Mouse (Mus musculus) 3134 (cell line): Measurements from ENCODE around the gene Prkd2.

Source experiments
- DNase-seq: peaks from one replicate; pipeline ENCODE4 v3.0.0-alpha.2; 2011; ENCODE audit warnings: low spot score; ENCODE audit not compliant: insufficient read length; ENCODE audit errors: extremely low read depth

The Prkd2 gene

DNA sequence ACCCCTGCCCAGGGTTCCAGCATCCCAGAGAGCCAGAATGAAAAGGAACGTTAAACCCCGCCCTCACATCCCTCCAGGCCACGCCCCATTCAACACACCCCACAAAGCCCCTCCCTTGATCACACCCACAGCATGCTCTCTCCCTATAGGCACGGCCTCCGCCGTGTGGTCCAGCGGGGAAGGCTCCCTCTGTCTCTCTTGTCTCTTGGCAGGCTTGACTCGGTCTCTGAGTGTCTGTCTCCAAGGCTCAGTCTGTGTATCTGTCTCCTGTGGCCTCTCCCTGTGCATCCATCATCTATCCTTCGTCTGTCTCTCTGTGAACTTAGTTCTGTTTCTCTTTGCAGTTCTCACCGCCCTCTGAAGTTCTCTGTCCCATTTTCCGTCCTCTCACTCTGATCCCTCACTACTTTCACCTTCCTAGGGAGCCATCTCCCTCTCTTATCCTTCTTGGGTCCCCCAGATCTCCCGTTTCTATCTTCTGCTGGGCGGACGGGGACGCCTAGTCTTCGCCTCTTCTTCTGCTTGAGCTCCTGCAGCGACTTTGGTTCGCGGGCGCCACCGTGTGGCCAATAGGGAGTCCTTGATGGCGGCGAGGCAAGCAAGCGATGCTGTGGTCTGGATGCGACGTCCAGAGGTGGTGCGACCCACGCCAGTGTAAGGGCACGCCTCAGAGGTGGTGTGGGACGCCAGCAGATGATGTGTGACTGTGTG lies 49.1 kb downstream of the Prkd2 start, which contains the start of gene Gng8:
TSS of gene Gng8 (plus strand) at position 146 of the 711 bp plus-strand sequence.
- peak; percentile 71 for DNase-seq

DNA sequence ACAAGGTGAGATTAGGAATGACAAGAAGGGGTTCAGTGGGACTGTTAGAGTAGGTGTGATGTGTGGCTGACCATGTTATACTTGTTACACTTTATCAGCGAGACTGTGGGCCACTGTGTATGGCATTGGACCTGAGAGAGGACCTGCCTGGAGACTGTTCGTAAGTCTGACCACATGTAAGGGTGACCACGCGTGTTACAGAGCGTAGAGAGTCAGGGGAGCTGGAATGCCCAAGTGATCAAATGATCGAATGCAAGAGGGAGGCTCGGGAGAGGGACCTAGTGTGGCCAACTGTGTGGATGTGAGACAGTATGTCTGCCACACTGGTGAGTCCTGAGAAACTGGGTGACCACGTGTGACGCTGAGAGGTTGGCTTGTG lies 49.6 kb downstream of the Prkd2 start:
- no peak for DNase-seq

DNA sequence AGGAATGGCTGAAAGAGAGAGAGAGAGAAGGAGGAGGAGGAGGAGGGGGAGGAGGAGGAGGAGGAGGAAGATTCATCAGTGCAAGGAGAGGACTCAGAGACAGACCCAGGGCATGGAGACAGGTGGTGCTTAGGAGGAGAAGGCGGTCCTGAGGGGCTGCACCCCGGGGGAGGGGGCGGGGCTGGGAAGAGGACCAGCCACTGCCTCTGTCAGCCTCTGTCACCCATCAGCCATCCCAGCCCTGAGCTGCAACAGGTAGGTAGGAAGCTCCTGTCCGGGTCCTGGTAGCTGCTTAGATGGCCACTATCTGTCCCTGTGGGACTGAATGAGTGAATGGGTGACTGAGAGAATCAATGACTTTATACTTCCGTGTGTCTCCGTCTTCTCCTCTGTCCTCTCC lies 50.9 kb downstream of the Prkd2 start:
- no peak for DNase-seq

DNA sequence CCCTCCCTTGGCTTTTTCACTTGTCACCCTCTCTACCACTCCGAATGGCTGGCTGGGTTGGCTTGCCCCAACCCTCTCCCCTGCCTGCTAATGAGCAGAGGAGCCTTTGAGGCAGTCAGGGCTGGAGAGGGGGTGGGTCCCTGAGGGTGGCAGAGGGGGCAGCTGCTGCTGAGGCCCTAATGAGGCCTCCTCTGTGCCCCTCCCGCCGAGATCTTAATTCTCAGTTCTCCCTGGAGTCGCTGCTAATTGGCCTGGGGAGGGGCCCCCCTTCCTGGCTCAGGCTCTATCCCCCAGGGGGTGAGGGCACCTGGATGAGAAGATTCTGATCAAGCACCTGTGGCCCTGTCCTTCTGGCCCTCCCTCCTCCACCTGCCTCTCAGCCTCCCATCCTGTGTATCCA lies 51.6 kb downstream of the Prkd2 start:
- no peak for DNase-seq

DNA sequence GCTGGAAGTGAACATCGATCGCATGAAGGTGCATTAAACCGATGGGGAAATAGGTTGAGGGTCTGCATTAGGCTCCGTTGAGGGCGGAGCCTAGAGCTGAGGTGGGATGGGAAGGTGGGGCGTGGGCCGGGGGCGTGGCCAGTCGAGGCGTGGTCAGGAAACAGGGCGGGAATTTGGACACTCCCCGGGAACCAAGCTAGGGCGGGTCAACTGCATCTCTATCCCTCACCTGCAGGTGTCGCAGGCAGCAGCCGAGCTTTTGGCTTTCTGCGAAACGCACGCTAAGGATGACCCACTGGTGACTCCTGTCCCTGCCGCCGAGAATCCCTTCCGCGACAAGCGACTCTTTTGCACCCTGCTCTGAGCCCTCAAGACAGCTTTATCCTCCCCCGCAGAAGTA lies 52.3 kb downstream of the Prkd2 start:
- peak; percentile 68 for DNase-seq

DNA sequence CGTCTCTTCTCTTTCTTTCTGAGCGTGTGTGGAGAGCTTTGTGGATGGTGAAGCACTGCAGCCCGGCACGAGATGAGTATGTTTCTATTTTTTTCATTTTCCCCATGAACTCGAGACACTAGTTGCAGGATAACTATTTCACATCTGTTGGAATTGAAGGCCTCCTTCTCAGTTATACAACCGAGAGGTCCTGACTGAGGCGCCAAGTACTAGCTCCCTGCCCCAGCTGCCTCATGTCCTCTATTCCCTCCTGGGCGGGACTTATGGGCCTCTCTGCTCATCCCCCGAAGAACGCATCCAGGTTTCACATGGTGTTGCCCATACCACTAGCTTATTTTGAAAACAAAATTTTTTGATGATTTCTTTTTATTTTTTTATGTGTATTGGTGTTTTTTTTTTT lies 52.8 kb downstream of the Prkd2 start:
- no peak for DNase-seq

DNA sequence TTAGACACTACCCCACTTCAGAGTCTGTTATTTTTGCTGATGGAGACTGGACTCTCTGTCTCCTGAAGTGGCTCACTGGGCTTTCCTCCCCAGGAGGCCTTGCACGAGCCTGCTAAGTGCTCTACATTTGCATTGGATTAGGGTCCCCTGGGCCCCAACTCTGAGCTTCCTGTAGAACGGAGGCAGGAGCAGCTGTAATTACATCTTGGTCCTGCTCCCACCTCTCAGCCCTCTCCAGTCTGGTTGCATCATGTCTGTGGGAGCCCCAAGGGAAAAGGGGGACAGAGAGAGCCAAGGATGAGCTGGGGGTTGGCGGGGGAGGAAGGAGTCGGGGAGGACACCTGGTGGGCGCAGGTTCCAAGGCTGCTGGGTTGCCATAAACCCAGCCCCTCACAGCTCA lies 57.8 kb downstream of the Prkd2 start:
- DNase-seq: no peak

DNA sequence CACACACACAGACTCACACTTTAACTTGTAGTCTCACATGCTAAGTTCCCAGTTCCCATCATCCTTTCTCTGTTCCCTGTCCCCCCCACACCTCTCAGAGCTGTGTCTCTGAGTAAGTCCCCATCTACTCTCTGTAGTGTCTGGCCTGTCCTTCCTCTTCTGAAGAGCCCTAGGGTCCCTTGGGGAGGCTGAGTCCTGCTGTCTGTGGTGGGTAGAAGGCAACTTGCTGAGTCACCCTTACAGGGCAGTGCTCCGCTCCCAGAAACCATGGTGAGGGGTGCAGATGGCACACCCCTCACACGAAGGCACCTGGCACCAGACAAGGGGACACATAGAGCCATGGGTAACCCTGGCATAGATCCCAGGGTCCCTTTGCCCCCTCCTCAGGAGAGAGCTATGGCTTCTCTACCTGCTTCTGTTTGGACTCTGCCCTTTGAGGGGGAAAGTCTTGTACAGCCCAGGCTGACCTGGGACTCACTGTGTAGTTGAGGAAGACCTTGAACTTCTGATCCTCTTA lies 60.8 kb downstream of the Prkd2 start:
- no peak for DNase-seq

DNA sequence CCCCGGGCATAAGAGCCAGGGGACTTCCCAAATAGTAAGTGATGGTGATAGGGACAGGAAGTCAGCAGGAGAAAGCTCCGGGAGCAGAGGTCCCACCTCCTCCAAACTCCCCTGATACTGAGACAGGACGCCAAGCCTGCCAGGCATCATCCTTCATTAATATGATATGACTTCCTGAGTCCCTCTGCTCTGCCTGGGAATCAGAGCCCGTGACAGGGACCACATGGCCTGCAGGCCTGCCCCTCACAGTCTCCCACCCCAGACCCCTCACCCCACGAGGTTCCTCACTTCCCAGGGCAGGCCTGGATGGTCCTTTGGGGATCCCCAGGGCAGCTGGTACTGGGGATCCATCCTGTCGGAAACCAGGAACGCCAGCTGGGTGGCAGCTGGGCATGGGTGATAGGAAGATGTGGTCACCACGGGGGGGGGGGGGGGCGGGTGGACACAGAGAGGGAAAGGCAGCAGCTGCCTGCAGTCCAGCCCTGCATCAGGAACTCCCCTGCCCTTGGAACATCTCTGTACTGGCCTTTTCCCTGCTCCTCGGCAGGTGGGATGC lies 61.5 kb downstream of the Prkd2 start:
- no peak for DNase-seq

DNA sequence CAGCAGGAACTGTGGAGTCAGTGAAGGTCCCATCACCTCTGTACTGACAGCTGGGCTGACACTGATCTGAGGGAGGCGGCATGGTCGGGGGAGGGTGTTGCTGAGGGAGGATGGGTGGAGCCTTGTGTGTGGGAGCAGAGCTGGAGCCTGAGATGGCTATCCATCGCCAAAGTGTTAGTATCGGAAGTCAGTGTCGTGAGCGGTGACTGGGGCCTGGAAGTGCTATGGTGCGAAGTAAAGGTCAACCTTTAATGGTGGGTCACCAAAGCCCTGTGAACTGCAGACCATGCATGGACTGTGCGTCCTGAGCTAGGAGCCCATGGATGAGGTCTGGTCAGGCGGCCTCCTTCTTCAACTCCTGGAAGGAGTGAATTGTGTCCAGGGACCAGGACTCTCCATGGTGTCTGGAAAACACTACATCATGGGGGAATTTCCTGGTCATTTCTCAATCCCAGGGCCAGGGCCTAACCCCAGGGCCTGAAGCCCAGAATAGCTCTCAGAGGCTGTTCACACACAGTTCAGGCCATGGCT lies 62.9 kb downstream of the Prkd2 start:
- DNase-seq: no peak

DNA sequence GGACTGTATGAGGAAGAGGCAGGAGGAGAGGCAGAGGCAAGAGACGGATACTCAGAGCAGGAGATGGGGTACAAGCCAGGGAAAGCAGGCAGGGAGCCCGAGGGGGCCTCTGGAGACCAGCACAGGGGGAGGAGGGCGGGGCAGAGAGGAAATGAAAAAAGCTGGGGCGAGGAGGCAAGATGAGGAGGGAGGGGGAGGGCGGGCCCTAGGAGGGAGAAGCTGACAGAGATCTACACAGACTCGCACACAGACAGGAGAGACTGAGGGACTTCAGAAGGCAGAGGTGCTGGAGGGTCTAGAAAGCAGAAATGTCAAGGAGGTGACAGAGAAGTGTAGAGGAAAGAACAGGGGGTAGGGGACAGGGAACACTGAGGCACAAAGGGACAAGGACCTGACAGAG lies 63.6 kb downstream of the Prkd2 start, which contains the start of gene Ptgir:
TSS of gene Ptgir (plus strand) at position 210 of the 400 bp plus-strand sequence.
- no peak for DNase-seq

DNA sequence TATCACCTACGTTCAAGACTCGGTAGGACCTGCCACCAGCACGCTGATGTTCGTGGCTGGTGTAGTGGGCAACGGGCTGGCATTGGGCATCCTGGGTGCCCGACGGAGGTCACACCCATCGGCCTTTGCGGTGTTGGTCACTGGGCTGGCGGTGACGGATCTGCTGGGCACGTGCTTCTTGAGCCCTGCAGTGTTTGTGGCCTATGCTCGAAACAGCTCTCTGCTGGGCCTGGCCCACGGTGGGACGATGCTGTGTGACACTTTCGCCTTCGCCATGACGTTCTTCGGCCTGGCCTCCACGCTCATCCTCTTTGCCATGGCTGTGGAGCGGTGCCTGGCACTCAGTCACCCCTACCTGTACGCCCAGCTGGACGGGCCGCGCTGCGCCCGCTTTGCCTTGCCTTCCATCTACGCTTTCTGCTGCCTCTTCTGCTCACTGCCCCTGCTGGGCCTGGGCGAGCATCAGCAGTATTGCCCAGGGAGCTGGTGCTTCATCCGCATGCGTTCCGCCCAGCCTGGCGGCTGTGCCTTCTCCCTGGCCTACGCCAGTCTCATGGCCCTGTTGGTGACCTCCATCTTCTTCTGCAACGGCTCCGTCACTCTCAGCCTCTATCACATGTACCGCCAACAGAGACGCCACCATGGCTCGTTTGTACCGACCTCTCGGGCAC lies 64.3 kb downstream of the Prkd2 start:
- no peak for DNase-seq

DNA sequence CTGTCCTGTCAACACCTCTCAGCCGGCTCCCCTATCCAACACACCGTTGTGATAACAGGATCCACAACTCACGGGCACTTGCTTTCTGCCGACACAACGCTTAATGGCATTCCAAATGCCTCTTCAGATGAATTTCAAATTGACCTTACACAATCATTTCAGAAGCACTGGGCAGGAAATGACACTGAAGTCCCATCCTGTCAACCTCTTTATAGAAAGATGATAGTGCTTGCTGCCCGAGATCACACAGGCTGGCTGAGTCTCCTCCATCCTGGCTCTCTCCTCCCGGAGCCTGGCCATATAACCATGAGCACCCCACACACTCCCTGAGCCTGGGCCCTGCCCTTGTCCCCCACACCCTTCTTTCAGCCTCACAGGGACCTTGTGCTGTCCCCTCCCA lies 65.1 kb downstream of the Prkd2 start:
- DNase-seq: no peak

DNA sequence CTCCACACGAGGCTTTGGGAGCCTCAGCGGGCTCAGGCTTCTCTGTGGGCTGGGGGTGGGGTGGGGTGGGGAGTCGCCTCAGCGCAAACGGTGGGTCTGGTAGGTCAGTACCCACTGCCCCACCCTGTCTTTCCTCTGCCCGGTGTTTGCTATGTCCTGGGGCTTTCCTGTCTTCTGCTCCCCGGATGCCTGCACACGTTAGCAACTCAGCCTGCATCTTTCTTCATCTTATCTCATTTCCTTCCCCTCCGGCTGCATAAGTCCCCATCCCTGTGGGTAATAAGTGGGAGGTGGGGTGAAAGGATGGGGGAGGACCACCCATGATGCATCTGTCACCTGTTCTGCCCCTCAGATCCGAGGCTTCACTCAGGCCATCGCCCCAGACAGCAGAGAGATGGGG lies 65.7 kb downstream of the Prkd2 start:
- DNase-seq: no peak

DNA sequence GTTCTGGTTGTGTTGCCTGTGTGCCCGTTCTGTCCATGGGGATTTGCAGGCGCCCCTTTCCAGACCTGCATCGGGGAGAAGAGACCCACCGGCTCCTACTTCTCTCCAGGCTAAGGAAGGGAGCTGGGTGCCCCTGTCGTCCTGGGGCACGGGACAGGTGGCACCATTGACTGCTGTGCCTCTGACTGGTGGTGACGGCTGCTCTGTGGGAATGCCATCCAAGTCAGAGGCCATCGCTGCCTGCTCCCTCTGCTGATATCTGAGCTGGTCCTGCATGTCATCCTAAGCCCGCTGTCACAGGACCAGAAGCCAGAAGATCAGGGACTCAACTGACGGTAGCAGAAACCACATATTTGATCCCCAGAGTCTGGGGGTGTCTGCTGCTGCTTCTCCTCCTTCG lies 66.2 kb downstream of the Prkd2 start:
- no peak for DNase-seq

DNA sequence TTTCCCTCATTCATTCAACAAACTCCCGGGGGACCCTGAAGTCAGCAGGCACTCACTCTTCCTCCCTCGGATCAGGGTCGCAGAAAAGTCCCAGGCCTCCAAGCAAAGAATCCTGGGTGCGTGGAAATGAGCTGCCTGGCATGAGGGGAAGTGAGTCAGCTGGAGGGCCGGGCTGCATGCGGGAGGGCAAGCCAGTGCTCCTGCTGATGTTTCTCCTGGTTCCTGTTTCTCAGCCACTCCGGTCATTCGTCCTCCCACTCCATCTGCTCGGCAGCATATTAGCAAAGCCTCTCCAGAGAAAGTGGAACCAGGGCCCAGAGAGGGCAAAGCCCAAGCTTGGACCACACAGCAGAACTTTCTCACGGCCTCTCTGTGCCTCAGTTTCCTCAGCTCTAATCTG lies 67.2 kb downstream of the Prkd2 start:
- peak; percentile 54 for DNase-seq

DNA sequence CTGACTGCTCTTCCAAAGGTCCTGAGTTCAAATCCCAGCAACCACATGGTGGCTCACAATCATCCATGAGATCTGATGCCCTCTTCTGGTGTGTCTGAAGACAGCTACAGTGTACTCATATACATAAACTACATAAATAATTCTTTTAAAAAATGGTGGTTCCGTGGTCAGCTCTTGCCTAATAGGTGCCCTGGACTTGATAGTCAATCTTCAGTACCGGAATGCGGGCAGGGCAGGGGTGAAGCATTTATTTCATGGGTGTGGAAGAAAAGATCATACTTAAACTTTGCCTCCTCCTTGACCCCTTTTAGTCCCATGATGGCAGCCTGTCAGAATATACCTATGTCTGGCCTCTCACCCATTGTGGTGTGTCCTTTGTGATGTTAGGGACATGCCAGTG lies 69.2 kb downstream of the Prkd2 start:
- no peak for DNase-seq

DNA sequence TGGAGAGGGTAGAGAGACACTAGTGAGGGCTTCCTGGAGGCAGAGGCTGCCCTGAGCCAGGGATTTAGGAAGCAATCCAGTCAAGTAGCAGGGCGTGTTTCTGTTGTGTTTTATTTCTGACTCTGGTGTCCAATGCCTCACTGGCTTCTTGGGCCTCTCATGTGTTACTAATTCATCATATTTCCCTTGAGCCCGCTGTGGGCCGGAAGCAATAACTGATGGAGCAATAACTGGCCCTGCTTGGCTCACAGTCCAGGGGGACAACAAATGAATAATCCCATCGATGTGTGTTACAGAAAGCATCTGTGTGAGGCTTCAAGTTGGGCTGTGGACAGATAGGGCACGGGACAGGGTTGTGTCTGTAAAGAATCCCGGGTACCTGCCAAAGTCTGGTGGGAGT lies 69.7 kb downstream of the Prkd2 start:
- DNase-seq: no peak

DNA sequence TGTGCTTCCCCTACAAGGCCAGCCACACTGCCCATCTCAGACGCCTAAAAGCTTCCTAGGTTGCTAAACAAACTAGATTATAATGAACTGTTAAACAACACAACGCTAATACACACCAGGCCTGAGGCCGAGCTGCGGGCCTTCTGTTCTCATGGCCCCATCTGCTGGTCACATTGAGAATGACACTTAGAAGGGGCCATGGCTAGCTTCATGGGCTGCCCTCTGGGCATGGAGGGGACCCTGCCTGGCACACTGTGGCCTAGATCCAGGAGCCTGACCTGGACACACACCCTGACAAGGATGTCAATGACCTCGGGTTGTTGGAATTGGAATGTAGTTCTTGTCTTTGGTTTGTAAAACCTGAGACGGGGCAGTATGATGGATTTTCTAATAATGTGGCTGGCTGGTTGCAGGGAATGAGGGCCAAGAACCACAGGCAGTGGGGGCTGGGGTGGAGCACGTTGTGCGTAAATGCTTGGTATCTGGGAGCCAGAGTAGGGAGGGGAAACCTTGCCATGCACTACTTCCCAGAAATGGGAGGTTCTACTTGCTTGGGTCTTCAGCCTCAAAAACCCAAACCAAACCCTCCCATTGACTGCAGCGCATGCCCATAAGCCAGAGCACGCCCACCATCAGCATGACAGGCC lies 71.2 kb downstream of the Prkd2 start:
- DNase-seq: peak; percentile 46

DNA sequence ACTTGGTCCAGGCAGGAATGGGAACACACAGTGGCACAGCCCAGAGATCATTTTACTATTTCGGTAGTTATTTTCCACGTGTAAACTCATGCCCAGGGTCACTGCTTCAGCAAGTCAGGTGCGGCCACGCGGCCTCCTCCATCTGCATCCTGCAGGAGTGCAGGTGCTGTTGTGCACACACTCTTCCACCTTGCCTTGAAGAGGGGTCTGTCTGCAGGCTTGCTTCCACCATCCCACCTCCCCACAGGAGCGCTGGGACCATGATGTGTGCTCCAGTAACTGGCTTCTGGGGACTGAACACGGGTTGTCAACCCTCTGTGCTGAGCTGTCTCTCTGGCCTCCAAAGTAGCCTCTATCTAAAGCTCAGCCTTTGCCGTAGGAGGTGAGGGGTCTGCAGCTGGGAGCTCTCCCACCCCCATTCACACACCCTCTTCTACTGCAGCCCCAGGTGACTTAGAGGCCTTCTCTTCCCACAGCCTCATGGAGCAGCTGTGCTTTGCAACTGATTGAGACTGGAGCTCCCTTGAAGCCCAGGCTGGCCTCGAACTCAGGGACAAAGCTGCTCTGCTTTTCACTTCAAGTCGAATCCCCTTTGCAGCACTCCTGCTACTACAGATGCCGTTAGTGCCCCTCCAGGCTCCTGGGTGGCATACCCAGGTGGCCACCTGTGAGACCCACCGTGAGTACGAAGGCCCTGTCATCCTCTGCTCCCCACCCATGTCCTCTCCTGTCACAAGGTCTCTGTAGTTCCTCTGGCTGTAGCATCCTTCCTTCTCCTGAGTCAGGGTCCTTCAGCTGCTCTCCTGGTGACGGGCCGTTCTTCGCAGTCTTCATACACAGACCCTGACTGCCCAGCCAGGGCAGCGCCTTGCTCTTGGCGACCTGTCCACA lies 72.0 kb downstream of the Prkd2 start:
- no peak for DNase-seq
